Mouse (Mus musculus): Measurements from ENCODE around the gene Mrgpre.

DNA sequence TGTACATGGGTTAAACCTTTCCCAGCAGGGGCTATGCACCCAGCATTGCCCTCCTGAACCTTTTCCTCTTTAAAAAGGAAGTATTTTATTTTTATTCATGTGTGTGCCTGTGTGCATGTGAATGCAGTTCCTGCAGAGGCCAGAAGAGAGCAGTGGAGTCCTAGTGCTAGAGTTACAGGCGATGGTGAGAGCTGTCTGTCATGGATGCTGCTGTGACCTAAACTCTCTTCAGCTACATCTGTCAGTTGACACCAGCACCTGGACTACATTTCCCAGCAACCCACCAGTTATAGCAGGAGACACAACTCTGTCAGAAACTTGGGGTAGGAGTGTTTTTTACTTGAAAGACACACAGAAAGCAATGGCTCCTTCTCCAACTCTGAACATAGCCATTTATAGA is 24.6 kb upstream of the Mrgpre start:
- TF ChIP-seq CTCF (IDR thresholded peaks at IDR 0.05; ENCODE audit: low read depth, low read length) (peak; percentile 49), POLR2AphosphoS5 (IDR thresholded peaks at IDR 0.05; ENCODE audit: insufficient replicate concordance, low read depth, low read length) (no peak), GATA1 (IDR thresholded peaks at IDR 0.05; ENCODE audit: borderline replicate concordance, low read length) (no peak), TAL1 (conservative IDR thresholded peaks at IDR 0.05; ENCODE audit: low read depth, low read length) (no peak), GATA2 (IDR thresholded peaks at IDR 0.05; ENCODE audit: borderline replicate concordance, low read depth, low read length) (no peak)
